Mouse (Mus musculus) lung, embryonic 14.5 days (tissue): Measurements from ENCODE around the gene Asb18. TPM values are rescaled to one million over a fixed set of nuclear protein-coding genes. Genes with fewer than 3 reads are reported as not detected.

Experiments used
- ATAC-seq: fragments of 200-750 bp; cut with Nextera tagmentation; 2 replicates; pipeline ENCODE4 v1.8.0; 2017; ENCODE audit warnings: mild to moderate bottlenecking, moderate TSS enrichment, moderate library complexity; ENCODE audit not compliant: insufficient read depth
- DNase-seq: peaks from one replicate; pipeline ENCODE4 v3.0.0-alpha.2; 2015
- H3K27ac ChIP-seq: fragments of 300-500 bp; sonication (generic); 2 replicates; pipeline ENCODE4 v1.5.1; 2014; ENCODE audit warnings: low read depth, mild to moderate bottlenecking, moderate library complexity
- H3K27me3 ChIP-seq: fragments of 300-500 bp; sonication (generic); 2 replicates; pipeline ENCODE4 v1.6.1; 2014; ENCODE audit warnings: low read length, control low read depth; ENCODE audit not compliant: insufficient read depth
- H3K36me3 ChIP-seq: fragments of 300-500 bp; sonication (generic); 2 replicates; pipeline ENCODE4 v1.6.1; 2014; ENCODE audit warnings: control low read depth; ENCODE audit not compliant: insufficient read depth
- H3K4me1 ChIP-seq: fragments of 300-500 bp; sonication (generic); 2 replicates; pipeline ENCODE4 v1.6.1; 2014; ENCODE audit warnings: antibody characterized with exemption, control low read depth; ENCODE audit not compliant: insufficient read depth
- H3K4me2 ChIP-seq: fragments of 300-500 bp; sonication (generic); 2 replicates; pipeline ENCODE4 v1.6.1; 2014; ENCODE audit warnings: mild to moderate bottlenecking
- H3K4me3 ChIP-seq: fragments of 300-500 bp; sonication (generic); 2 replicates; pipeline ENCODE4 v1.5.1; 2014; ENCODE audit warnings: low read depth, low read length
- H3K9ac ChIP-seq: fragments of 300-500 bp; sonication (generic); 2 replicates; pipeline ENCODE4 v1.6.1; 2014
- H3K9me3 ChIP-seq: fragments of 300-500 bp; sonication (generic); 2 replicates; pipeline ENCODE4 v1.6.1; 2016; ENCODE audit warnings: low read depth, low read length, control low read depth
- CTCF ChIP-seq: IDR thresholded peaks from 2 replicates; pipeline ENCODE4 v1.5.1; 2016; ENCODE audit warnings: antibody characterized with exemption, low read depth
- WGBS: fragments of 180-500 bp; shearing (Covaris S2); extraction: QIAGEN DNeasy Blood & Tissue Kit; methylation state at CpG from one replicate; pipeline ENCODE4 v1.1.7; 2014; 5-methylcytosine and 5-hydroxymethylcytosine counted together
- polyA plus RNA-seq: library from polyadenylated mRNA; unstranded; fragments of >200 nt; fragmentation: Nextera tagmentation; extraction: Ambion mirVana; gene quantifications from 2 replicates; pipeline ENCODE4 v1.2.1, GENCODE M21; 2014

Gene Asb18
- polyA plus RNA-seq, 1 experiment from 2014 or later = not detected

GRCm38 (mm10) chr1:89939981-89940726 is 74.3 kb downstream of the Asb18 start:
- H3K27ac ChIP-seq = no peak overlapping the region
- no peaks in the 10 kb centered on the region for H3K36me3 ChIP-seq
- peak overlapping the region; percentile 29; the same call in 1 of the 2 replicates for H3K4me2 ChIP-seq
- H3K4me1 ChIP-seq = no peaks in the 10 kb centered on the region
- WGBS = 5% methylated on average over 33 of the region's 34 CpGs
- H3K9me3 ChIP-seq = no peaks in the 10 kb centered on the region
- no peak overlapping the region for H3K4me3 ChIP-seq
- peak; percentile 91 for TF ChIP-seq CTCF
- H3K27me3 ChIP-seq = peaks cover 95% of the 10 kb centered on the region
- ATAC-seq (peak; percentile 29; the same call in 1 of the 2 replicates), DNase-seq (peak; percentile 87)
- H3K9ac ChIP-seq = no peak overlapping the region

GRCm38 (mm10) chr1:89939596-89939960 is 74.9 kb downstream of the Asb18 start:
- ATAC-seq = peak; percentile 5; the same call in 1 of the 2 replicates
- TF ChIP-seq CTCF = no peak

GRCm38 (mm10) chr1:89938884-89939595 is 75.4 kb downstream of the Asb18 start:
- DNase-seq = peak; percentile 34

More at GRCm38 (mm10) chr1:89939596-89939960, 74.9 kb downstream of the Asb18 start:
- Histone ChIP-seq H3K4me1 (no peaks in the 10 kb centered on the region), H3K27me3 (peaks cover 98% of the 10 kb centered on the region), H3K36me3 (no peaks in the 10 kb centered on the region), H3K27ac (no peak overlapping the region), H3K4me3 (no peak overlapping the region), H3K9me3 (no peaks in the 10 kb centered on the region), H3K4me2 (no peak overlapping the region), H3K9ac (no peak overlapping the region)
- 24% methylated on average over 16 of the region's 16 CpGs for WGBS
- no peak for DNase-seq

GRCm38 (mm10) chr1:89935493-89936348 is 78.7 kb downstream of the Asb18 start:
- no peak for TF ChIP-seq CTCF

More at GRCm38 (mm10) chr1:89938884-89939595, 75.4 kb downstream of the Asb18 start:
- Histone ChIP-seq H3K4me1 (no peaks in the 10 kb centered on the region), H3K4me2 (no peak overlapping the region), H3K9ac (no peak overlapping the region), H3K27me3 (peaks cover 98% of the 10 kb centered on the region), H3K4me3 (no peak overlapping the region), H3K27ac (no peak overlapping the region), H3K36me3 (no peaks in the 10 kb centered on the region), H3K9me3 (no peaks in the 10 kb centered on the region)
- TF ChIP-seq CTCF = peak; percentile 53
- ATAC-seq = no peak
- WGBS = 32% methylated on average over 16 of the region's 16 CpGs

GRCm38 (mm10) chr1:89934316-89935260 is 79.9 kb downstream of the Asb18 start:
- Histone ChIP-seq H3K27ac (no peak overlapping the region), H3K9me3 (no peaks in the 10 kb centered on the region), H3K4me1 (peaks cover 5% of the 10 kb centered on the region; the same call in 1 of the 2 replicates), H3K27me3 (peaks cover 100% of the 10 kb centered on the region), H3K4me2 (no peak overlapping the region), H3K4me3 (no peak overlapping the region), H3K36me3 (no peaks in the 10 kb centered on the region), H3K9ac (no peak overlapping the region)
- WGBS = 7% methylated on average over 19 of the region's 19 CpGs
- ATAC-seq = no peak
- peak; percentile 24 for DNase-seq
- TF ChIP-seq CTCF = no peak

More at GRCm38 (mm10) chr1:89935493-89936348, 78.7 kb downstream of the Asb18 start:
- no peaks in the 10 kb centered on the region for H3K36me3 ChIP-seq
- ATAC-seq (no peak), DNase-seq (no peak)
- no peak overlapping the region for H3K4me2 ChIP-seq
- no peak overlapping the region for H3K9ac ChIP-seq
- H3K4me3 ChIP-seq = no peak overlapping the region
- peaks cover 2% of the 10 kb centered on the region; the same call in 1 of the 2 replicates for H3K4me1 ChIP-seq
- peaks cover 99% of the 10 kb centered on the region for H3K27me3 ChIP-seq
- WGBS = 2% methylated on average over 29 of the region's 29 CpGs
- no peak overlapping the region for H3K27ac ChIP-seq
- no peaks in the 10 kb centered on the region for H3K9me3 ChIP-seq

GRCm38 (mm10) chr1:89933786-89934185 is 80.7 kb downstream of the Asb18 start:
- Histone ChIP-seq H3K4me2 (no peak overlapping the region), H3K27ac (no peak overlapping the region), H3K9ac (no peak overlapping the region), H3K4me3 (no peak overlapping the region), H3K36me3 (no peaks in the 10 kb centered on the region), H3K9me3 (no peaks in the 10 kb centered on the region), H3K4me1 (peaks cover 5% of the 10 kb centered on the region; the same call in 1 of the 2 replicates), H3K27me3 (peaks cover 100% of the 10 kb centered on the region)
- no peak for ATAC-seq
- TF ChIP-seq CTCF = no peak
- 2% methylated on average over 21 of the region's 21 CpGs for WGBS
- DNase-seq = no peak
